ENCODE assay signal across 8 mouse cellular contexts in the genomic region with DNA sequence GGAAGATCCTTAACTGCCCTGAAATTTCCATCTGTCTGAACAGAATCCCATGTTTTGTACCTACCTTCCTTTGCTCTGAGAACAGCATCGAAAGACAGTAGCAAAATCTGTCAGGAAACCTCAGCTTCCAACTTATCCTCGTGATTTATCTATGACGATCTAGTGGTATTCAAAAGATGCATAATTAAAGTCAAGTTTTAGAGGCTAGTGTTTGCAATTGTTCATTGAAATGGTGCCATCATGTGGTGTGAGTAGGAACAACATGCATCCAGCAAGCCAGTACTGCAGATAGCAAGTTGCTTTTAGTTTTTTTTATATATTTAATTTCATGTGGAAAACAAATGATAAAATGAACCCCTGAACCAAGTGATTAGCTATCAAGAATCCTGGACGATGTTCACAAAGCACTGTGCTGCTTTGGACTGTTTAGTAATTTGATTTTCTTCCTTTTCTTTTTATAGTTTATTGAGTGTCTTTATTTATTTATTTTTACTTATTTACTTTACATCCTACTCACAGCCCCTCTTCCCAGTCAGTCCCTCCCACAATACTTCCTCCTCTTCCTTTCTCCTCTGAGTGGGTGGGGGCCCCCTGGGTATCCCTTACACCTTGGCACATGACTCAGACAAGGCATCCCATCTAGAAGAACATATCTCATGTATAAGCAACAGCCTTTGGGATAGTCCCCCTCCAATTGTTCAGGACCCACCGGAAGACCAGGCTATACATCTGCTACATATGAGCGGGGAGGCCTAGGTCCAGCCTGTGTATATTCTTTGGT. TPM values are rescaled to one million over a fixed set of nuclear protein-coding genes. Genes with fewer than 3 reads are reported as not detected.
A peak's percentile ranks its signal among the peaks of the same experiment; 100 is the strongest.
DNase-seq lines count a peak whose midpoint lies in the region; ATAC-seq lines count a peak whose summit lies in the region.

No protein-coding gene starts in this region.

- DNase-seq in cerebellum, adult 11-12 months: no peak
- DNase-seq in R1 (ENCODE audit: low read depth, low spot score): peak; percentile 50
- peak; percentile 75 for DNase-seq in embryo, embryonic 10.5 days (ENCODE audit: low spot score)
- peak; percentile 61 for DNase-seq in heart, postnatal 4 days
- DNase-seq in layer of hippocampus, adult 11-12 months (ENCODE audit: low spot score): peak; percentile 74
- peak; percentile 73 for DNase-seq in lung, postnatal 14 days
- DNase-seq in right cerebral cortex, adult 2 months (ENCODE audit: low spot score in 2 of 2): peak; percentile 83 to 85

- ATAC-seq in cerebellum, adult (ENCODE audit: insufficient number of reproducible peaks, low FRiP score, low TSS enrichment): 0 out of 2 replicates have a peak, but pooled peaks have one; percentile 29

RNA-seq across cellular contexts. Expression of a gene that starts 24.6 kb away (rescaled TPM):
- total RNA-seq in heart, postnatal 4 days (2021): 10 to 100 TPM; 59.2 to 60.9 TPM
